ENCODE assay signal across 9 mouse cellular contexts in genomic region chr11:98360866-98361521, GRCm38 (mm10). TPM values are rescaled to one million over a fixed set of nuclear protein-coding genes. Genes with fewer than 3 reads are reported as not detected.
DNase-seq lines count a peak whose midpoint lies in the region; ATAC-seq and TF ChIP-seq lines count a peak whose summit lies in the region.
"Had no signal": no experiment of that assay in that cellular context is flagged by ENCODE, and none has a peak within 500 bp of the region (broad histone marks: within the 10 kb centered on the region; RNA-seq: fewer than 3 reads in every experiment).

No protein-coding gene starts in this region.

- no peak for ATAC-seq in lung, postnatal 0 days
- no peak for ATAC-seq in liver, embryonic 13.5 days (ENCODE audit: low read depth)
- ATAC-seq in stomach, embryonic 15.5 days (ENCODE audit: insufficient read depth, low FRiP score, low read depth) = no peak

- H3K4me2 ChIP-seq in lung, postnatal 0 days (replicated peaks; ENCODE audit: low read depth, low read length) = peak overlapping the region; percentile 14
- H3K4me2 ChIP-seq in liver, embryonic 13.5 days = peak overlapping the region; percentile 21; the same call in 1 of the 2 replicates
- peak overlapping the region; percentile 21; the same call in 1 of the 2 replicates for H3K4me2 ChIP-seq in stomach, embryonic 15.5 days

- no peaks in the 10 kb centered on the region for H3K9me3 ChIP-seq in lung, postnatal 0 days (ENCODE audit: low read length)
- H3K9me3 ChIP-seq in liver, embryonic 13.5 days (replicated peaks) = no peaks in the 10 kb centered on the region
- H3K9me3 ChIP-seq in stomach, embryonic 15.5 days = no peaks in the 10 kb centered on the region

- H3K9ac ChIP-seq in lung, postnatal 0 days (replicated peaks; ENCODE audit: low read depth) = no peak overlapping the region
- no peak overlapping the region for H3K9ac ChIP-seq in liver, embryonic 13.5 days
- H3K9ac ChIP-seq in stomach, embryonic 15.5 days = no peak overlapping the region

- WGBS in cerebellum, adult 2 months = 35% methylated on average over 9 of the region's 9 CpGs
- 65% methylated on average over 9 of the region's 9 CpGs for WGBS in lung, postnatal 0 days
- 59% methylated on average over 9 of the region's 9 CpGs for WGBS in liver, embryonic 13.5 days (ENCODE audit: insufficient replicate concordance)
- 67% methylated on average over 9 of the region's 9 CpGs for WGBS in stomach, embryonic 15.5 days

- peaks cover 5% of the 10 kb centered on the region; the same call in 1 of the 2 replicates for H3K4me1 ChIP-seq in cerebellum, adult 2 months (ENCODE audit: control insufficient read depth, insufficient read depth, low read length)
- H3K4me1 ChIP-seq in lung, postnatal 0 days (ENCODE audit: insufficient read depth, low read depth, low read length) = peaks cover 44% of the 10 kb centered on the region
- H3K4me1 ChIP-seq in liver, embryonic 13.5 days (replicated peaks) = peaks cover 64% of the 10 kb centered on the region
- peaks cover 50% of the 10 kb centered on the region for H3K4me1 ChIP-seq in stomach, embryonic 15.5 days

- no peak for TF ChIP-seq CTCF in cerebellum, adult 2 months (IDR thresholded peaks at IDR 0.05; ENCODE audit: borderline replicate concordance, insufficient read depth, low read depth, low read length)
- no peak for TF ChIP-seq CTCF in lung, postnatal 0 days (IDR thresholded peaks at IDR 0.05)

- TF ChIP-seq POLR2A in cerebellum, adult 2 months (IDR thresholded peaks at IDR 0.05; ENCODE audit: borderline replicate concordance, insufficient read depth, low read length) = no peak

- peak overlapping the region; percentile 42; the same call in 1 of the 2 replicates for H3K27ac ChIP-seq in cerebellum, adult 2 months (ENCODE audit: insufficient read depth, low read length)
- H3K27ac ChIP-seq in lung, postnatal 0 days (ENCODE audit: low read length) = peak overlapping the region; percentile 76
- peak overlapping the region; percentile 49 for H3K27ac ChIP-seq in liver, embryonic 13.5 days
- peak overlapping the region; percentile 44; the same call in 1 of the 2 replicates for H3K27ac ChIP-seq in stomach, embryonic 15.5 days

- DNase-seq in cerebellum, adult 2 months = no peak
- no peak for DNase-seq in cerebellum, adult 18-20 months
- DNase-seq in lung, postnatal 0 days (ENCODE audit: low spot score) = peak; percentile 50
- no peak for DNase-seq in lung, postnatal 14 days
- no peak for DNase-seq in liver, embryonic 13.5 days
- DNase-seq in c-Kit-positive CD71-positive TER-119-positive erythroid progenitor cells, embryonic 14.5 days (ENCODE audit: low spot score) = no peak
- DNase-seq in adrenal gland, postnatal 36 days = no peak

- H3K27me3 ChIP-seq in cerebellum, adult 2 months (ENCODE audit: control insufficient read depth, insufficient read depth, low read length) = no peaks in the 10 kb centered on the region
- H3K27me3 ChIP-seq in lung, postnatal 0 days (replicated peaks; ENCODE audit: insufficient read depth, low read length) = no peaks in the 10 kb centered on the region
- no peaks in the 10 kb centered on the region for H3K27me3 ChIP-seq in liver, embryonic 13.5 days
- no peaks in the 10 kb centered on the region for H3K27me3 ChIP-seq in stomach, embryonic 15.5 days (replicated peaks)

- no peak for TF ChIP-seq EP300 in lung, postnatal 0 days (IDR thresholded peaks at IDR 0.05)

- H3K36me3 ChIP-seq in lung, postnatal 0 days (ENCODE audit: insufficient read depth, low read length) = no peaks in the 10 kb centered on the region
- H3K36me3 ChIP-seq in liver, embryonic 13.5 days = no peaks in the 10 kb centered on the region
- no peaks in the 10 kb centered on the region for H3K36me3 ChIP-seq in stomach, embryonic 15.5 days

- H3K4me3 ChIP-seq in cerebellum, adult 2 months (replicated peaks; ENCODE audit: insufficient read depth, low read depth, low read length) = no peak overlapping the region
- H3K4me3 ChIP-seq in lung, postnatal 0 days (ENCODE audit: low read depth, low read length) = no peak overlapping the region
- 0 out of 2 replicates have a peak overlapping the region, but pooled peaks have one; percentile 2 for H3K4me3 ChIP-seq in liver, embryonic 13.5 days (replicated peaks)
- no peak overlapping the region for H3K4me3 ChIP-seq in stomach, embryonic 15.5 days (replicated peaks)

RNA-seq across cellular contexts. Expression of gene Stard3, which starts 2.8 kb away (rescaled TPM):
- 53.5 and 56.1 TPM in 2 replicates for polyA plus RNA-seq in cerebellum, adult 2 months (2012; rRNA removed)
- 69.9 and 73.1 TPM in 2 replicates for polyA plus RNA-seq in lung, postnatal 0 days (2015; fragmentation: Nextera tagmentation; extraction: Ambion mirVana)
- polyA plus RNA-seq in liver, embryonic 13.5 days (2015; fragmentation: Nextera tagmentation; extraction: Ambion mirVana) = 14.1 and 15.7 TPM in 2 replicates
- polyA plus RNA-seq in stomach, embryonic 15.5 days (2015; fragmentation: Nextera tagmentation; extraction: Ambion mirVana) = 41.1 and 46.4 TPM in 2 replicates
- 10 to 100 TPM; 22.3 to 23.2 TPM for total RNA-seq in adrenal gland, postnatal 36 days (2021)

RNA-seq across cellular contexts. Expression of gene Ppp1r1b, which starts 12.8 kb away (rescaled TPM):
- polyA plus RNA-seq in cerebellum, adult 2 months (2012; rRNA removed) = 150 and 173 TPM in 2 replicates
- polyA plus RNA-seq in lung, postnatal 0 days (2015; fragmentation: Nextera tagmentation; extraction: Ambion mirVana) = 11.8 and 18.6 TPM in 2 replicates
- polyA plus RNA-seq in liver, embryonic 13.5 days (2015; fragmentation: Nextera tagmentation; extraction: Ambion mirVana) = 0.13 and 0.19 TPM in 2 replicates
- 20.2 and 21.5 TPM in 2 replicates for polyA plus RNA-seq in stomach, embryonic 15.5 days (2015; fragmentation: Nextera tagmentation; extraction: Ambion mirVana)
- total RNA-seq in adrenal gland, postnatal 36 days (2021) = not detected

RNA-seq across cellular contexts. Expression of gene Tcap, which starts 22.6 kb away (rescaled TPM):
- 0.95 and 1.3 TPM in 2 replicates for polyA plus RNA-seq in cerebellum, adult 2 months (2012; rRNA removed)
- polyA plus RNA-seq in lung, postnatal 0 days (2015; fragmentation: Nextera tagmentation; extraction: Ambion mirVana) = 5.8 and 6.4 TPM in 2 replicates
- 0.15 and 0.59 TPM in 2 replicates for polyA plus RNA-seq in liver, embryonic 13.5 days (2015; fragmentation: Nextera tagmentation; extraction: Ambion mirVana)
- 0.23 and 0.43 TPM in 2 replicates for polyA plus RNA-seq in stomach, embryonic 15.5 days (2015; fragmentation: Nextera tagmentation; extraction: Ambion mirVana)
- 1 to 10 TPM in 1 of 2 experiments, under 1 TPM in 1; 0.43 to 1.2 TPM for total RNA-seq in adrenal gland, postnatal 36 days (2021)
- total RNA-seq: hematopoietic stem cell, adult 5-6 weeks had no signal

RNA-seq across cellular contexts. Expression of gene Pnmt, which starts 25.3 kb away (rescaled TPM):
- polyA plus RNA-seq in cerebellum, adult 2 months (2012; rRNA removed) = 0.26 and 0.40 TPM in 2 replicates
- polyA plus RNA-seq in lung, postnatal 0 days (2015; fragmentation: Nextera tagmentation; extraction: Ambion mirVana) = 0.12 TPM in 1 of 2 replicates, not detected in the other
- not detected in 2 replicates for polyA plus RNA-seq in liver, embryonic 13.5 days (2015; fragmentation: Nextera tagmentation; extraction: Ambion mirVana)
- 0.22 TPM in 1 of 2 replicates, not detected in the other for polyA plus RNA-seq in stomach, embryonic 15.5 days (2015; fragmentation: Nextera tagmentation; extraction: Ambion mirVana)
- total RNA-seq in adrenal gland, postnatal 36 days (2021) = 100 to 1,000 TPM; 363 to 581 TPM
- total RNA-seq: hematopoietic stem cell, adult 5-6 weeks had no signal

RNA-seq across cellular contexts. Expression of gene Neurod2, which starts 31.5 kb away (rescaled TPM):
- 57.4 and 68.4 TPM in 2 replicates for polyA plus RNA-seq in cerebellum, adult 2 months (2012; rRNA removed)
- polyA plus RNA-seq in lung, postnatal 0 days (2015; fragmentation: Nextera tagmentation; extraction: Ambion mirVana) = not detected in 2 replicates
- polyA plus RNA-seq in liver, embryonic 13.5 days (2015; fragmentation: Nextera tagmentation; extraction: Ambion mirVana) = not detected in 2 replicates
- 0.09 and 0.18 TPM in 2 replicates for polyA plus RNA-seq in stomach, embryonic 15.5 days (2015; fragmentation: Nextera tagmentation; extraction: Ambion mirVana)
- not detected for total RNA-seq in adrenal gland, postnatal 36 days (2021)
- total RNA-seq: hematopoietic stem cell, adult 5-6 weeks had no signal

Comparison
In these comparisons a context has a peak if more than half of its experiments do, and no peak if none do; other contexts are left out.
1. RNA of gene Ppp1r1b, which starts 12.8 kb away (polyA plus RNA-seq): 150 to 173 TPM in cerebellum, adult 2 months, 20.2 to 21.5 TPM in stomach, embryonic 15.5 days and 11.8 to 18.6 TPM in lung, postnatal 0 days; 0.13 to 0.19 TPM in liver, embryonic 13.5 days; every median in the first group is over 10 times any median in the second.
2. Peak in every context shown above with its lines, with median percentiles within 50 percentile points of each other: H3K27ac ChIP-seq and H3K4me2 ChIP-seq.